Mouse (Mus musculus): Measurements from ENCODE around the gene Hoxd4.

DNA sequence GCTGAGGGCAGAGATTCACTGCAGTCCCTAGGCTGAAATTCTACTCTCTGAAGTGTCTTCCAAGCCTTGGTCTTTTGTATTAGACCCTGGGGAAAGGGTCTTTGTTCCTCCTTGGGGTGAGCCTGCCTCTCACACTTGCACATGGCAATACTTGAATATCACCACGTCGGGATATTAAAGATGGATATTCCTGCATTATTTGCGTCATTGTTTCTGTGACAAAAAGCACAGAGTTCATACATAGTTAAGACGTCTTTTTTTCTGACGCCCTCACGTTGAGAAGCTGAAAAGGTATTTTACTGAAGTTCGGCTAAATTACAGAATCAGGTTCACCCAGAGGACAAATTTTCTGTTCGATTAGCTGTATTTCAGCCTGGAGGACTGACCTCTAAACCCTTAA lies 18.6 kb downstream of the Hoxd4 start:
- TF ChIP-seq GATA1 (IDR thresholded peaks at IDR 0.05; ENCODE audit: borderline replicate concordance, low read length) (no peak), CTCF (IDR thresholded peaks at IDR 0.05; ENCODE audit: low read depth, low read length) (no peak), TAL1 (conservative IDR thresholded peaks at IDR 0.05; ENCODE audit: low read depth, low read length) (no peak), POLR2AphosphoS5 (IDR thresholded peaks at IDR 0.05; ENCODE audit: insufficient replicate concordance, low read depth, low read length) (no peak)
